Mouse (Mus musculus) thymus, postnatal 4 days (tissue): ENCODE measurements at regions not wholly inside any gene's neighbourhood (a gene's known extent, or its start where the extent isn't known, plus 50 kb on each side); places are given as distances from the start of the nearest gene placed in this dataset.

Experiments
- DNase-seq: peaks from one replicate; pipeline ENCODE4 v3.0.0; 2021

DNA sequence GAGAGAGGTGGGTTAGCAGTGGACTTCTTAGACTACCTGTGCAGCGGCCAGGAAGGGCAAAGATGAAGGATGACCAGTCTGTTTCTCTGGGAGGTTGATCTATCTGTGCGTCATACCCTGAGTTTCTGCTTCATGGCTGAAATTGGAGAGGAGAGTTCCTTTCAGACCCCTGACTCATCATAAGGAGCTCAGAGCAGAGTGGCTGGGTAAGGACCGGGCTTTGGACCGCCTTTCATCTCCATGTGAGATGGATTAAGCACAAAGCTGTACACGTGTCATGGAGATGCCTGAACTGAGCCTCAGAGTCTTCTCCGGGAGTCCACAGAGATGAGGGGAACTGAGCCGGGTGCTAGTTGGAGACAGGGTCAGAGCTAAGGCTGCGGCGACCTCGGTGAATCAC lies 80.7 kb upstream of the Gm9887 start:
- no peak for DNase-seq

DNA sequence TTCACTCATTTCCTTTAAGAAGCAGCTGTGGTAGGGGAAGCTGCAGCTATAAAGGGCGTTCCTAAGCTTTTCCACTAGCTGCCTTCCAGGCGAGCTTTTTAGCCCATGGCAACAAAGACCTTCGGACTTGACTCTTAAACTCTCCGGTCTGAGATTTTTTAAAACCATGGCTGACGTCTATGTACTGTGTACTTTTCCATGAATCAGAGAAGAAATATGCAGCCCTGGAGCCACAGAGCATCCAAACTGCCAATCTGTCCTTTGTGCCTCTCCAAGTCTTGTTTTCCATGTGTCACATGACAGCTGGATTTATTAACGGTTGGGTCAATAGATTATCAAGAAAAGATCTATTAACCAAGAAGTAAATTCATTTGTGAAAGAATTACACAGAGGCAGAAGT lies 78.9 kb upstream of the Gm9887 start:
- DNase-seq: no peak

DNA sequence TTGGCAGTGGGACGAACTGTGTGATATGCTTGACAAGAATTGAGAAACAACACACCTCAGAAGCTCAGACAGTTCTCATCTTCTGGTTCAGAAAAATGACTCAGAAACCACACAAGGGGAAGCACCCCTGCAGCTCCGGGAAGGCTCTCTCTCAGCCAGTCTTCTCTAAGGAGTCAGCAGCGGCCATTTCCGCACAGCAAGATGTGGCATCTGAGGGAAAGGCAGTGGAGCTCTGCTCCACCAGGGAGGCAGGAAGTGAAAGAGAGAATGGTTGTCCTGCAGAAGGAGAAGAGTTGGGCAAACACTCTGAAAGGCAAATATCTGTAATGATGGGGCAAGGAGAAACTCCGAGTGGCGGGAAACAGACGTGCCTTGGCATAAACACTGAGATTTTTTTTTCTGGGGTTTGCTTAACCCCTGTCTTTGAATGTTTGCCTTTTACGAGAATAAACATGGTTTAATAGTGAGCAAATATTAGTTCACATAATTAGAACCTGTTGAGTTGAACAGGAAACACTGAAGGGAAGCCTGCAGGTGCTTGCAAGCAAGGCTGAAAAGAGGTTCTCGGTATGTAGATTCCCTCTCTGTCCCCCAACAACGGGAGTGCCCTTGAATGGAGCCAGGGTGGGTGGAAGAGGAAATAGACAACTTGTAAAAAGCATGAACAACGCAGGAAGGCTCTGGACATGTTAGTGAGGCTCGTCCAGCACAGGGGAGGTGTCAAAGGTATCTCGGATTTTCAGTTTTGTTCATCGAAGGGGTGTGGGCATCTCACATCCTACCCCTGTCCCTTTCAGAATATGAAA lies 75.9 kb upstream of the Gm9887 start:
- peak; percentile 71 for DNase-seq

DNA sequence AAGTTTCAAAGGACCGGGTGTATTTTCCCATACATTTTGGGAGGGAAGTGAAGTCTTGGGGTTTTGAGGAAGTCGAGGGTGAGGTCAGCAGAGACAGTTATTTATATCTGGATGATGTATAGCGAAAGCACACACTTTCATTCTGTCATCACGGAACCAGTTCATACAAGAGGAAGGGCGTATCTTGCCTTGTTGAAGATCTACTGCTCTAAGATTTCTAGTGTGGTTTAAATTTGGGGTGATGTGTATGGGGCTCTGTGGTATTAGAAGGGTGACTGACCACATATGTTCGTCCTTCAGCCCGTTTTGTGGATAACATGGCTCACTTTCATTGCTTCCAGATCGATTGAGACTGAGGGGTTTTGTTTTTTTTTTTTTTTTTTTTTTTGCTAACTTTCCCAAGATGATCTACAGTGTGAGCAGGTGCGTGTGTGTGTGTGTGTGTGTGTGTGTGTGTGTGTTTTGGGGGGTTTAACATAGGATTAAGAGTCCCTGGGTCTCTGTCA lies 75.1 kb upstream of the Gm9887 start:
- DNase-seq: no peak

DNA sequence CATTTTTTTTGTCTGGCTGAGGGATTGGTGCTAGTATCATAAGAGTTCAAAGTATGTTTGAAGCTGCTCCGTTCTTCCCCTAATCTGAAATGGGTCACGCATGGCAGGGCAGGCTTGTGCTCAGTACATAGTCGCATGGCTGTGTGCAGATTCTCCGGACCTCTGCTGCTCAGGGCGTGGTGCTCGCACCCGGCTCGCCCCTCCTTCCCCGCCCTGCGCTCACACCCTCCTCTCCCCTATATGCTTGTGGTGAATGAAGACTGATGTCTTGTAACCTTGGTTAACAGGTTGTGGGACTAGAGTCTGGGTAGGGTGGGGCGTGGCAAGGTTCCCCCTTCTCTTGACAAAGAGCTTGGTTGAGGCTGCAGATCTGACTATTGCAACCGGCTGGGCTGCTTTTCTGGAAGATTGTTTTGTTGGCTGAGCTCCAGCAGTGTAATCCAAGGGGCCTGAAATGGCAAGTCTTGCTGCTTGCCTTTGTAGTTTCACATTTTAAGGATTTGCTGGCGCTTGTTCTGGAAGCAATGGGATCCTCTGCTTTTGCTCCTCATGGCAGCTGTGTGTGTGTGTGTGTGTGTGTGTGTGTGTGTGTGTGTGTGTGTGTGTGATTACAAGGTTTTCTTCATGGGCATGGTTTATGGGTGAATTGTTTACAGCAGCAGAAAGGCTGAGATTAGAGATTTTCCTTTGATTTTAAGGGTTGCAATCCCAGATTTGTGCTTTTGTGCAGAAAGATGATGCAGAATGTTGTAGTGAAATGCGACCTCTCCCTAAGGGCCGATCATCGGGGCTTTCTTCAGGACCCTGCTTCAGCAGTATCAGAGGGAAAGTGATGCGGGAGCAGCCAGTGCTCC lies 74.4 kb upstream of the Gm9887 start:
- peak; percentile 67 for DNase-seq

DNA sequence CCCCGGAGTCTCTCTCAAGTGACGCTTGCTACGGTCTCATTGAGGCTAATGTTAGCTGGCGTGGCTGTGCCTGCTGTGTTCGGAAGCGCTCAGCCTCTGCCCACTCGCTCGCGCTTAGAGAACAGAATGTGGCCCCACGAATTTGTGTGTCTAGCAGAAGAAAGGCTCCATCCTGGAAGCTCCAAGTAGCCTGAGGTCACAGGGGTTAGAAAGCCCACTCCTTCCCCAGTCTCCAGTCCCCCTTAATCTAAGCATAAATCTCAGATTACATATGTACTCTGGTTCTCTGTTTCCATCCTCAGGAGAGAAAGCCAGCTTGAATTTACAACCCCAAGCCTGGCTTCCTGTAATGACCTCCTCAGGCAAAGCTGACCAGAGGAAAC lies 73.8 kb upstream of the Gm9887 start:
- no peak for DNase-seq

DNA sequence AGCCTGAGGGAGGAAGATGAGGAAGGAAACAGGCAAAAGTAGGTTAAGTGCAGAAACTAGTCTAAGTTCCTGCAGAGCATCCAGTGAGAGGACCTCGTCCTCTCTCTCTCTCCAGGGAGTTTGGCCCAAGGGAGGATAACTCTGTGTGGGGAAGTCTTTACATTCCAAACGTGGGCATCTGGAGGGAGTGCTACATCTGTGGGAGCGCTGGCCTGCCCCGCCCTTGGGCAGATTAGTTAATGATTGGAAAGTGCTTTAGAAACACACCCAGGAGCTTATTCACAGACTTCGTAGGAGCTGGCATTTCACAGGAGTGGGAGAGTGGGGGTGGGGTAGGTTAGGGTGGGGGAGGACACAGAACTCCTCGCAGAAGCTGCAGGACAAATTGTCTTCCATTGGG lies 70.1 kb upstream of the Gm9887 start:
- DNase-seq: no peak

DNA sequence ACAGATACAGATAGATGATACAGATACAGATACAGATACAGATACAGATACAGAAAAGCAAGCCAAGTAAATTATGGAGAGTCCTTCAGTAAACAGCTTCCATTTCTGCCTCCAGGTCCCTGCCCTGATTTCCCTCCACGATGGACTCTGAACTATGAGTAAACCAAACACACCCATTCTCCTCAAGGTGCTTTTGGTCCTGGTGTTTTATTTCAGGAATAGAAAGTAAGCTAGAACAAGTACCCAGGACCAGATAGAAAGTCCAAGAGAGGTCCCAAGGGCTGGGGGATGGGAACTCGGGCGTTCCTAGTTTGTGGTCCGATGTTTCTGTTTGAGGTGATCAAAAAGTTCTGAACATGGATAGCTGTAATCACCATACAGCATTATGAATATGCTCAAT lies 69.5 kb upstream of the Gm9887 start:
- no peak for DNase-seq

DNA sequence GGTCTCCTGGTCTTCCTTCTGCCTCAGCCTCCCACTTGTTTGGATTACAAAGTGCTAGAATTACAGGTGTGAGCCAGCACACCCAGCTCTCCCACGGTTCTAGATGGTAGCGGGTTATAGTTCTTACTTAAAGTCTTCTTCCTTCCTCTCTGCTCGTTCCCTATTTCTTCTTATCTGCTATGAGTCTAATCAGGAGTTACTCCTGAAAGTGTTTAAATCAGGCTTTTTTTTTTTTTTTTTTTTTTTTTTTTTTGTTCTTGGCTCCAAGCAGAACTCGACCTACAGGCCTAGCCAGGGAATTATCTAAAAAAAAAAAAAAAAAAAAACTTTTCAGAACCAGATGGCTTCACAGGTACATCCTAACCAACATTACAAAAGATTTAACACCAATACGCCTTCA lies 66.0 kb upstream of the Gm9887 start:
- no peak for DNase-seq

DNA sequence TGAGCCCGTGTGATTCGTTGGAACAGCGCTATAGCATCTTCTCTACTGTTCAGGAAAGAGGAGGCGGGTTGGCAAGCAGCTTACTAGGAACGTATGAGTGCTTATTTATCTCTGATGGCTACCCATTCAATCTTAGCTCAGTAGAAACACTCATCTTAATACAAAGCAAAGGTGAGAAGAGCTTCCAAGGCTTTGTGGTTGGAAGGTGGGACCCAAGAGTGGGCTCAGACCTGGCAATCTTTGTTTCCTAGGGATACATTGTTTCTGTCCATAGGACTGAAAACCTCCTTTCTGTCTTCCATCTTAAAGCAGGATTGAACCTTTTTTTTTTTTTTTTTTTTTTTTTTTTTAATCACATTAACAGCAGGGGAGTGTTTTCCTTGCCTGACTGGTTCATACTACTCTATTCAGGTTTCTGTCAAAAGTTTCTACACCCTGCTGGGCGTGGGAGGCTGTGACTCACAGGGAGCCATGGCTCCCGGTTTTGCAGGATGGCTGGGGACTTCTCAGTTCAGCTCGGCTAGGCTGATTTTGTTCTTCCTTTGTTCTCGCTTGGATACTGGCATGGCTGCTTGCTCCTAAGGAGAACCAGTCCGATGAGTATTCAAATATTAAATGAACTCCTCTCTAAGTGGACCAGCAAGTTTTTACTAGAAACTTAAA lies 64.7 kb upstream of the Gm9887 start:
- DNase-seq: no peak

DNA sequence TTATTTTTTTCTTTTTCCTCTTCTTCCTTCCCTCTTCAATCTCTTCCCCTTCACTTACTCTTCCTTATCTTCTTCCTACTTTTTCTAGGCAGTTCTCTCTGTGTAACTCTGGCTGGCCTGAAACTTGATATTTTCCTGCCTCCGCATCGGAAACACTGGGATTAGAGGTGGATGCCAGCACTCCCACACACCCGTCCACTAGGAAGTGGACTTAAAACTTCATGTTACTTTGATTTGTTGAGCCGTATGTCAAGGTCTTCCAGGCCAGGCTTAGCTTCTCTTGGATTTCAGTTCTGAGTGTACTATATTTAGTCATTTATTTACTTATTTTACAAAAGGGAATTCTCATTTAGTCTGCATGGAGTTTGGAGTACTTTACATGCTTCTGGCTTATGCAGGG lies 62.1 kb upstream of the Gm9887 start:
- DNase-seq: no peak

DNA sequence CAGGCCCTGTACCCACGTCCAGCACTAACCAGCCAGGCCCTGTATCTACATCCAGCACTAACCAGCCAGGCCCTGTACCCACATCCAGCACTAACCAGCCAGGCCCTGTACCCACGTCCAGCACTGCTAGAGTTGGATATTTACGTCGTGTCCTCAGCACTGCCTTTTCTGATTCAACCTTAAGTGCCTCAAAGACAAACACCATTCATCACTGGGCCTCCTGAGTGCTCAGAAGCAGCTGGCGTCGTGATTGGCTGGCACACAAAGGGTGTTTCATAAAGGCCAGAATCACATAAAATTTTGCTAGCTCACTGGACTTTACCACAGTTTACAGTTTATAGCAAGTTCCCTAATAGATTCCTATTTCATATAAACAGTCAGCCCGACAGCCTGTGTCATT lies 59.8 kb upstream of the Gm9887 start:
- no peak for DNase-seq

DNA sequence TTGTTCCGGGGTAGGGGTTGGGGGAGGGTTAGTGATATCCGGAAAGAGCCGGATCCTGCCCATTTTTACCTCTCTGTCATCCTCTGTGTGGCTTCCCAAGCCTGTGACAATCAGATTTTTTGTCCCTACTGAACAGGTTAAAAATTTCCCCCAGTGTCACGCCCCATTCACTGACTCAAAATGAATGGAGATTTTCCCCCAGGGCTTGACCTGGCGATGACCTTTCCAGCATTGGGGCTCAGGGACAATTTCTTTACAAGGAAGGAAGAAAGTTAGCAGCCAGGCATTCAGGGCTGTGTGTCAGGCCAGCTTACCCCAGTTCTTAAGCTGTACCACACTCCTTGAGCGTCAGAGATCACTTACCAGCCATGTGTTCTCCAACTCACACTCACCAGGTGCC lies 55.9 kb upstream of the Gm9887 start:
- DNase-seq: no peak

DNA sequence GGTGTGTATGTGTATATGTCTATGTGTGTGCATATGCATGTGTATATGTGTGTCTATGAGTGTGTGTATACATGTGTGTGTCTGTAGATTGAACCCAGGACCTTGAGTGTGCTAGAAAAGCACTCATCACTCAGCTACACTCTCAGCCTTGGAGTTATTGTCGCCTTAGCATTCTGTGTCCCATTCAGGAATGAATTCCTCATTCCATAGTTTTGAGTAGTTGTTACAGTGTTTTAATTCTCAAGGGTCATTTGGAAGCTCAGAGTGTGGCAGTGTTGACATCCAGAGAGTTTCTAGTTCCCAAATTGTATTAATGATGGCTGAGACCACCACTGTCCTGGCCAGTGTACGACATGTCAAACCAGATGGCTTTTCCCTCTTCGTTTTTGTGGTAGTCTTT lies 53.4 kb upstream of the Gm9887 start:
- DNase-seq: no peak

DNA sequence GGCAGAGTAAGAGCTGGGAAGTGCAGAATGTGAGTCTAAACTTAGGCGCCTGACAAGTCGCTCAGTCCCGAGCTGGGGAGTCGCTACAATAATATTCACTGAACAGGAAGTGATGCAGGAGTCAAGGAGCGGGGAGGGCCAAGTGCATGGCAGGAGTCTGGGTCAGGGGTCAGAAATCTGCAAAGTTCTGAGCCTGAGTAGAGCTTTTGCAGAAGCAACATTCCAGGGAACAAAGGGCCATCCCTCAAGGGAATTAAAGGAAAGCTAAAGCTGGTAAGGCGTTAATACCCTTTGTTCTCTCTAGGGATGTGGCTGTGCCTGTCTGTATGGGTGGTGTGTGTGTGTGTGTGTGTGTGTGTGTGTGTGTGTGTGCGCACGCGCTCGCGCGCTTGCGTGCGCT lies 52.7 kb upstream of the Gm9887 start:
- no peak for DNase-seq
